Mouse (Mus musculus) Muller cell, postnatal 12 days (primary cell): ENCODE measurements at regions not wholly inside any gene's neighbourhood (a gene's known extent, or its start where the extent isn't known, plus 50 kb on each side); places are given as distances from the start of the nearest gene placed in this dataset.

Experiments used
- DNase-seq: peaks from one replicate; pipeline ENCODE4 v3.0.0-alpha.2; 2015; ENCODE audit errors: inconsistent ontology term

DNA sequence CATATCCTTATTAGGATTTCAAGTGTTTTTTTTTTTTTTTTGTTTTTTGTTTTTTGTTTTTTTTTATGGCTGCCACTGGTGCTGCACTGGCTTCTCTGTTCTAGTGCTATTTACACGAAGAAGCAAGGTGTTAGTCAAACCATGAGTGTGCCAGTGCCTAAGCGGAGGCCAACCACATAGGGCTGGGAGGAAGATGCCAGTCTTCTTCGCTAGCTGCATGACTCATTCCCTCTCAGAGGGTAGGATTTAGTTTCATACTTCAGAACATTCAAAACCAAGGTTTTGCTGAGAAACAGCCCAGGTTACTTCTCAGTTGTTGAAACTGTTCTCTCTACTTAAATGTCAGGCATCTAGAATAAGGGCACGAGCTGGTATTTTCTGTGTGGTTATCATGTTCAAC lies 72.6 kb downstream of the Icos start:
- DNase-seq: no peak

DNA sequence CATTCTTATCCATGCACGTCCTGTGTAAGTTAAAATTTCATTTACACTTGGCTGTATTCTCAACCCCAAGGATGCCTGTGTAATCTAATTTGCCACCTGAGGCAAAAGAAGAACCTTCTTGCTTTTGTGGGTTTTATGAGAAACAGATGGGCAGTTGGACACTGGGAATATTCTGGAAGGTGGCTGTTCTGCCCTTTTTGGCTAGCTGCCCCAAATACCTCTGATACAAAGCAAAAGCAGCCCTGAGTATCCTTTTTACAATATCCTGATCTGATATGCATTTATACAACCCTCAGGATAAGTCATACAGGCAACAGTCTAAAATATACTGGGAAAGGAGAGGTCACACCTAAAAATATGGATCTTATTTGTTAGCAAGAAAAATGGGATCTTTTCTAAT lies 75.9 kb downstream of the Icos start:
- no peak for DNase-seq

DNA sequence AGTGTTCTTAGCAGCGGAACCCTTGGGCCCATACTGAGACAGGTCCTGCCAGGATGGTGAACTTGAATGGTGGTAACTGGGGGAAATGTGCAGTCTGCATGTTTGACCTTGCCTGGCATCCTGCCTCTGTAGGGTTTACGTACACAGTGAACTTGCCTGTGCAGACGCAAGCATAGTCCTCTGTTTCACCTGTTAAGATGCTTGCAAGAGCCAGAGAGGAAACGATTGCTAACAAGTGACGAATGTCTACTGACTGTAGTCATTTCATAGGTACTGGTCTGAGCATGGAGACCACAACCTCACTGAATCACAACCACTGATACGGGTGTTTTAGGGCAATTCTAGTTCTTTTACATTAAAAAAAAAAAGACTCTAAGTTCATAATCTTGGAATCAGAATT lies 76.7 kb downstream of the Icos start:
- DNase-seq: no peak

DNA sequence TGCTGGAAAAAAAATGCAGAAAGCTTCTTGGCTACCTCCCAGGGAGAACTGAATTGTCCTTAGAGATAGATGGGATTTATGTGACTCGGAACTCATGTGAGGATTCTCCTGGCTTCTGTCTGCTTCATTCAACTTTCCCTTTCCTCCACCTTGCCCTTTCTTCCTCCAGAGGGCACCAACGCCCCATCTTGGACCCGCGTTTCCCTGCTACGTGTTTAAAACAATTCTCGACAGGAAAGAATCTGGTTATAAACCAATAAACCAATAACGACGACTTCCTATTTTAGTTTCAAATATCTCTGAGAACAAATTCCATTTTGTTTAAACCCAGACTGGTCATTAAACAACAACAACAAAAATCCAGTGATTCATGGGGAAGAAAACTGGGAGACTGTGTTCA lies 77.4 kb downstream of the Icos start:
- peak; percentile 72 for DNase-seq

DNA sequence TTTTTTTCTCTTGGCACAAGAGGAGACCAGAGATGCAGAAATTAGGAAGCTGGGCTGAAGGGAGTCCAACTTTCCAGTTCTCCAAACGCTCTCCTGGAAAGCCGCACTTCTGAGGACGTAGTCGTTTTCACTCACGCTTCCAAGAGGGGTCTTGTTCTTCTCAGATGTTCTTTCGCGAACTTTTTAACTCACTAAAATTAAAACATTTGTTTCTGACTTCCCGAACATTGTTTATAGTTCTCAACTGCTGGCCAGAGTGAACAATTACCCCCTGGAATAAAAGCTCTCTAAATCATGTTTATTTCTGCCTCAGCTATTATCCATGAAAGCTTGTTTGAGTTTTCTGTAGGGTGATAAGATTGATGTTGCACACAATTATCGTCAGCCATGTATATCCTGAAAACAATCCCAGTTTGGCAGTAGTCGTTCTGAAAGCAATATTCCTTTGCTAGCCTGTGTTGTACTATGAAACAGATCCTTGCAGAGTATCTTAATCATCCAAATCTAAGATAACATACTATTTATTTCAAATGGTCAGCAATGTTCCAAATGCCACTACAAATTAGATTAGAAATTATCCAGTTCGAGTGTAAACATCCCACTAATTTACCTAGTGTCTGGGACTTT lies 82.3 kb downstream of the Icos start:
- DNase-seq: no peak

DNA sequence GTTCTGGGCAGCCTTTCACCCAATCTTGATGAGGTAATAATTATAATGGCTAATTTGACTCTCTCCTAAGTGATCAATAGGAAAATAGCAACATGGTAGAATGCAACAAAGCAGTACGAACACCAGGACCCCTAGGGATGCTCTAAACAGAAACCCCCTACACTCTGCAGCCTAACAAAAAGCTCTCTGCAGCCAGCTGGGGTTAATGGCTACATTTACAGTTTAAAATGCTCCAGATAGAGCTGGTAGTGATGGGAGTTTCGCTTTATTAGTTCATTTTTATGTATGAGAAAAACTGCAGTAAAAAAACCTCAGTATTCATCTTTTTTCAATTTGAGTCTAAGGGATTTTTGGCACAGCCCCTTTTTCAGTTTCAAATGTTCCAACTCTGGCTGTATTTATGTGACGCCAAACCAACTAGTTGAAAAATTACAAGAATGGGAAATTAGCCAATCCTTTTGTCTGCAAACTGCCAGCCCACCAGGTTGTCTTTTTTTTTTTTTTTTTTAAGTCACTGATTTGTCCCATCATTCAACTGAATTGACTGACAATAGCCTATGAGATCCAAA lies 84.2 kb downstream of the Icos start:
- DNase-seq: no peak

DNA sequence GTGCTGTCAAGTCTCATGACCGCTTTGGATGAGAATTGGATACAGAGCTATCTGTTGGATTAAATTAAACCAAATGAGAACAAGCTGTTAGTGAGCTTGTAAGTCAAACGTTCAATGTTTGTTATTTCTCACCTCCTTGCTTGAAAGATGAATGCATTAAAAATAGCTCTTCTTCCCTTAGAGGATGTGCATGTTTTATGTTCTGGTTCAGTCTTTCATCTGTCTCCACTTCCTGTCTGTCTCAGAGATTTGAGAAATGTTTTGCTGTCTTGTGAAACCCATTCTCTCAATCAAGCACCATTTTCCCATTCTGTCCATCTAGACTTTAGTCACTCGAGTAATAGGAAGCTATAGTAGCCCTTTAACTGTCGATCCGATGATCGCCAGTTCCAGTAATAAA lies 90.4 kb downstream of the Icos start:
- no peak for DNase-seq

DNA sequence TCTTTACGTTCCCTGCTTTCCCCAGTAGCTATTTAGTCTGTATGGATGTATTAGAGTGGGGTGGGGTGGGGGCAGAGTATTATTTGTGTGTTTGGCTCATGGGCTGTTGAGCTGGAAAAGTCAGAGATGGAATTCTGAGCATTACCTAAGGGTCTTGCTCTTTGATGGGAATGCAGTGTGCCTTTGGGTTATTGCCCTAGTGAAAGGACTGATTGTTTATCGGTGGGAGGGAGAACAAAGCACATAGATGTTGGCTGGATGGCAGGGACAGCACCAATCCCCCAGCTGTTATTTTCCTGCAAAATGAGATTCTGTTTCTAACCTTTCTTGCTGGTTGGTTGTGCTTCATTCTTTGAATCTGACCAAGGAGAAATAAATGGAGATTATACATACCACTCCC lies 96.4 kb downstream of the Icos start:
- DNase-seq: no peak

DNA sequence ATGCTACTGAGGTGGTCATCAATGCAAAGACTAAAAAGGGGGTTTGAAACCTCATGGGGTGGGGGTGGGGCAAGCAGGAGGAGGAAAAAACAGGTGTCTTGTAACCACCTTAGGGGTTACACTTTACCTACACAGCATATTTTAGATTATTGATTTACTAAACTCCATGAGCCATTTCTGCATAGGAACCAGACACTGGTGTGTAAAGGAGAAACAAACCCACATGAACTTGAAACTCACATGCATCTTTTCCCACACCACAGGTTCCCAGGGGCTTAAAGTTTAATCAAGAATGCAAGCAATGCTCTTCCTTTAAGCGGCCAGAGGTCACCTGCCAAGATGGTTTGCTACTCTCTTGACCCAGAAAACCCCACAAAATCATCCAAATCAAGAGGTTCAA lies 97.6 kb downstream of the Icos start:
- no peak for DNase-seq

DNA sequence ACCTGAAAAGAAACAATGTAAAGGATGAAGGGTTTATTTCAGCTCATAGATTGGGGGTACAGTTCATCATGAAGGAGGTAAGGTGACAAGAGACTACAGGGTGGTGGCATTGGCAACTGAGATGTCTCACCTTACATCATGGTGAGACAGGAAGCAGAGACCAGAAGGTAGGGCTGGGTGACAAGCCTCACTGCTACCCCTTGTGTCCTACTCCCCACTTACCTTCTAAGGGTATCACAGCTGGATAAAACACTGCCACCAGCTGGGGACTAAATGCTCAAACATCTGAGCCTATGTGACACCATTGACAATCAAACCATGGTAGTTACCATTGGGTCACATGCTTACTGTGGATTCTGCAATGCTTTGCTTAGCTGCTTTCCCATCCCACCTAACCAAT lies 107.0 kb downstream of the Icos start:
- no peak for DNase-seq

DNA sequence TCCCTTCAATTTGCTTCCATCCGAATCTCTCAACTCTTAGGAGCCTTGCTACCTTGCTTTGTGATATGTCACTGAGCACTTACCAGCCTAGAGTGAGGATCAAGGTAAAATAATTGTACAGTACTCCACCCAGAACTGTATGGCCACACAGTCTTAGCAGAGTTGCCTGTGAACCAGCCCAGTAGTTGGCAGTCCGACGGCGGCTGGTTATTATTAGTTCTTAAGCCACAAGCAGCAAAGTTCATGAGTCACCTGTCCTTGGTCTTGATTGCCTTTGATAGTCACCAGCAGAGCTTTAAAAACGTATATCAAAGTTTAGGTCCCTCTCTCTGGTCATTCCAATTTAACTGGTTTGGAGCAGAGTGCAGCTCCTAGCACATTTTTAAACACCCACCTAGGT lies 109.1 kb downstream of the Icos start:
- DNase-seq: no peak

DNA sequence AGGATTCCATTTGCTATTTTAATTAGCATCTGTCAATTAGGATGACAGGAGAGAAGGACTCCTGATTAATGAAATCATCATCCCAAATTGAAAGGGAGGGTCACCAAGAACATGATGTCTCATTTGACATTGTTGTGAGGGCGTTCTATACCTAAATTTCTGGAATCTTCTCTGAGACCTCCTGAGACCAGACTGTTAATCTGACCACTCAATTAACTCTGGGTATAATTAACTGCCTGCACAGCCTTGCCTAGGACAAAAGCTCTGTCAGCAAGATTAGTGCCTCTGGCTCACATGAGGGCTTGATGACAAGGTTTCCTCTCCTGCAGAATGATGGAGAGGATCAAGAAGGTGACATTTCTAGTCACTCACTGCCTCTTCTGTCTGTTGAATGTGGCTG lies 113.1 kb downstream of the Icos start:
- DNase-seq: peak; percentile 52

DNA sequence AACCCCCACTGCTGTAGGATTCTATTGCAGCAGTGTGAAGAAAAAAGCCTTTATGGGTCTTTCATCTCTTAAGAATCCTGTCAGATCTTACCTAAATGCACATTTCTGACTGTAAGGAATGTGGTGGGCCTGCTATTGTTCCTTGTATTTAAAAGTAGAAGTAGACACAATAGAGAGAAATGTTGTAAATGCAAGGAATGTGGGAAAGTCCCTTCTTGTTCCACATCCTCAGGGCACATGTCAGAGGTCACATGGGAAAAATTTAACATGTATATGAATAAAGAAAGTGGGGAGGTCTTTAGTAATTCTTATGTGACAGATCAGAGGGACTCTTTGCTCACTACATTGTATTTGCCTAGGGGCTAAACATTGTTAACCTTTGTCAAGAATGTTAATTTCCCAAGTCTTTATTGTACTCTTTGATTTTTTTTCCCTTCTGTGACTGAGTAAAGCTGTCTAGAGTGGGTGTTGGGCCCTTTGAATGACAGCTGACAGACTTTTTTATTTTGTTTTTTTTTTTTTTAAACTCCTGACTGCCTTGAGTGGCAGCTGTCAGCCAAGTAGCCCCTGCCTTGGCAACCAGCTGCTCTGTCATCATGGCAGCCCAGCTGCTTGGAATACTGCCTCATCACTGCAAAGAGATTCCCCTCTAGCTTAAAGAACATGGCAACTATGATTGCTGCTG lies 117.9 kb downstream of the Icos start:
- DNase-seq: peak; percentile 83

DNA sequence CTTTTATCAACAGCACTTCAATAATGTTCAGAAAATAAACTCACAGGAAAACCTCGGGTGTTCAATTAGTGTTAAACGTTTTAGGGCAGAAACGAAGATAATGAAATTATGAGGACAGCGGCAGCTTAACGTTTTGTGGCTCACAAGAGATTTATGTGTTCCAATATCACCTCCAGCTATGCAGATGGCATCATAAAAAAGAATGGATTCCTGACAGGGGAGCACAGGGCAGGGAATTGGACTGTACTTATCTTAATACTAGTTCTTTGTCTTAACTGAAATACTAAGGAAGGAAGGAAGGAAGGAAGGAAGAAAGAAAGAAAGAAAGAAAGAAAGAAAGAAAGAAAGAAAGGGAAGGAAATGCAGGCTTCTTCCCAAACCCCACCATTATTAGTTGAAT lies 121.6 kb downstream of the Icos start:
- no peak for DNase-seq

DNA sequence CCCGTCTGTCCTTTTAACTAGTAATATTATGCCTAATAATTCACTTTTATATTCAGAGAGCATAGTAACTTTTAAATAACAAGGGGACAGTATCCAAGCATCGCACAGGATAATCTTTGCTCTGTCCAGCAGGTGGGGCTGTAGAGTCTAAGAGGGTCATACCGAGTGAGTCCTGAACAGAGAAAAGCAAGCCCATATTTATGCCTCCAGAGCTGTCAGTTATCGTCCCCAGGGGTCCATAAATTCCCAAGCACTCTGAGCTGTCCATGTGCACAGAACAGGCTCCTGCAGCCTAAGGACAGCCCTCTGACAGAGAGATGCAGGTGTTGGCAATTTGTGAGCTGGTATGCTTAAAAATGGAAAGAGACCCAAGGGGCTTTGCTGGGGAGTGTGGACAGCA lies 124.0 kb downstream of the Icos start:
- no peak for DNase-seq

DNA sequence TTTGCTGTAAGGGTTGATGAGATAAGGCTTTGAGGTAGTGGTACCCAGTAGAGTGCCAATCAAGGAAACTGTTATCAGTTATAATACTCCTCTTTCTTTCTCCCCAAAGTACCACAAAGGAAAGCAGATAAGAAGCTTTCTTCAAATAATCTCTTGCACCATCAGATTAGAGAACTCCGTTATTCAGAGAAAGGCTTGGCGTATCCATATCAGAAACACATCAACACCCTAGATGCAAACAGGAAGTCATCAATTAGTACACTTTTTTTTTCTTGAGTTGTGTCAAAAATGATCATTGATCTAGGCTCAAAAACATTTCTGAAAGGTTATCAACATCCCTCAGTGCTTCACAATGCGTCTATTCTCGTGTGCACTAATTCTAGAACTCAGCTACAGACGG lies 124.6 kb downstream of the Icos start:
- no peak for DNase-seq

DNA sequence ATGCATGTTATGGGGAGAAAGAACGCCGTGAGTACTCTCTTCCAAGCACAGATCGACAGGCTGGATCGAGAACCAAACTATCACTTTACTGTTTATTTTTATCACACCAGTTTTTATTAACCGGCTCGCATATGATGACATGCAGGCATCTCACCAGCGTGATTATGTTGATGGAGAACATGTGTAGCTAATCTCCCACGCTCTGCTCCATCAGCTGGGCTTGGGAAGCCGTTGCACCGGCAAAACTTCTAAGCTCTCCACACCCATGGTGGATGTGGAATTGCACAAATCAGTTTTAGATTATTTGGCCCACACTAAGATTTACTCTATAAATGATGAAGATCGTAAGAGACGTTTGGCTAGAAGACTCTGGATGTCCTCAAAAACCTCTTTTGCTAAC lies 125.9 kb downstream of the Icos start:
- DNase-seq: no peak

DNA sequence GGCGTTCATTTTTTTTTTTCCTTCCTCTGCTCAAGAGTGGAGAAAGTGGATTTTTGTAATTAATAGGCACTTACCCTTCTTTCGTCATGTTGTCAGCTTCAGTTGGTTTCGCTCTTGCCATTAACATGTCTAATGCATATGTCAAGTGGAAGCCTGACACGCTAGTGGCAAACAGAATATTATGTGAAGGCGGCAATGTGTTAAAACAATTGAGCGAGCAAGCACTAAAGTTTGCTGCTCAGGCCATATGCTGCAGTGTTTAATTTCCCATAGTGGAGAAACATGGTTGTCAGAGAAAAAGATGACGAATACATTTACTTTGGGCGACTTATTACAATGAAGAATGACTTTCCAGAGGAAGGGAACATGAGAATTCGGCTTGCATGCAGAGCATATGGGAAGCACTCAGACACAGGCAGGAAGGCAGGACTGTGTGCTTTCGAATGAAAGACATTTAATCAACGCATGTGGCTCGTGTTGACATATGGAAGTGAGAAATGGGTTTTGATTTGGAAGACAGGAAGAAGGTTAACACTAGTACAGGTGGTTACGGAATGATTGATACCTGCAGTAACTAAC lies 134.1 kb downstream of the Icos start:
- no peak for DNase-seq

DNA sequence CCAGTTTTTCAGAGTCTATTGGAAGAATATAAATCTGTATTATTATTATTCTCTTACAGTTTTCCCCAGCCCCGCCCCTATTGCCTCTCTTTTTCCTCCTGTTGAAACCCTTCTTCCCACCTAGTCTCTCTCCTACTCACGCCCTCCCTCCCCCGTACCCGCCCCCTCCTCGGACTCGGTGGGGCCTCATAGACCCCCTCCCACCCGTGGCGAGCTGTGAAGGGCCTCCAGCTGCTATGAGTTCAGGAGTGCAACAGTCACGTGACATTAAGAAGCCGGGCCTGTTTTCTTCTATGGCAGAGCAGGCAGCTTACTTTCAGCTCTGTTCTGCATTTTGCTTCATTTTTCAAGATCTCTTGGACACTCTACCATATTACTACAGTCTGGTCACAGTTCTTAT lies 139.8 kb downstream of the Icos start:
- no peak for DNase-seq

DNA sequence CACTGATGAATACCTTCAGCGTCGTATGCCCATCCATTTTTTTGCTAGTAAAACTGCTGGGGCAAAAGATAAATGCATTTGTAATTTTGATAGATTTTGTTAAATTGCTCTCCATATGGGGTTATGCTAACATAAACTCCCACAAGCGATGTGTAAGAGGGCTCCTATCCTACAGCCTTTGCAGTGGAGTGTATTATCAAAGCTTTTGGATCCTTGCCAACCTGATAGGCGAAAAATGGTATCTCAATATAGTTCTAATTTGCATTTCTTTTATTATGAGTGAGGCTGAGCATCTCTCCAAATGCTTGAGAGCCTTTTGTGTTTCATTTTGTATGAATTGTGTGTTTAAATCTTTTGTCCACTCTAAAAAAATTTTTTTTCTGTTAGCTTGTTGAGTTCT lies 140.3 kb downstream of the Icos start:
- no peak for DNase-seq

DNA sequence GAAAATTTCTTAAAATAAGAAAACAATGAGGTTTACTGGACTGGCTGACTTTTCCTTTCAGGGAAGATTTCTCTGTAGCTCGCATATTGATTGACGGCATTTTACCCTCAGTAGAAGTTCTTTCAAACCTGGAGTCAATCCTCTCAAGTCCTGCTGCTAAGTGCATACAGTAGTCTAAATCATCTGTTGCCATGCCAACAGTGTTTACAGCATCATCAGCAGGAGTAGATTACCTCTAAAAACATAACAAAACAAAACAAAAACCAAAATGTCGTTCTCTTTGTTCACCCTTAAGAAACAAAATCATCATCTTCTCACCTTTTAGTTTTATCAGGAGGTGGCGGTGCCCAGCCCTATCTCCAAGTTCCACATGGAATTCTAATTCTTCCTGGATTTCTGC lies 143.8 kb downstream of the Icos start:
- DNase-seq: no peak

DNA sequence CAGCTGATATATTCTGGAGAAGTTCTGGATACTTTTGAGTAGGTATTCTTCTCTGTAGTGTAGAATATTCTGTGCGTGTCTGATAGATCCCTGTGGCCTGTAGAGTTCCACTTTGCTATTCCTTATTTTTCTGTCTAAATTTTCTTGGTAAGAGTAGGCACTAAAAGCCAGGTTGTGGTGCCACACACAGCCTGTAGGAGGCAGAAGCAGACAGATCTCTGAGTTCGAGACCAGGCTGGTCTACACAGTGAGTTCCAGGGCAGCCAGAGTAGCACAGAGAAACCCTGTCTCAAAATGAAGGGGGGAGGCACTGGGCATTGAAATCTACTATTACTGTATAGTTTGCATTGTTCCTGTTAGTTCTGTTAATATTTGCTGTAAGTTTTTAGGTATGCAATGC lies 147.4 kb downstream of the Icos start:
- DNase-seq: no peak
